Mouse (Mus musculus): ENCODE measurements around the gene Car5a.
A peak's percentile ranks its signal among the peaks of the same experiment; 100 is the strongest.

- TF ChIP-seq CTCF (IDR thresholded peaks at IDR 0.05; ENCODE audit: control insufficient read depth, insufficient read depth, insufficient read length), result no peak
- no peak for TF ChIP-seq MYOD1 (IDR thresholded peaks at IDR 0.05; ENCODE audit: control insufficient read depth, insufficient read length, low read depth)
- peak; percentile 42 for TF ChIP-seq USF1 (IDR thresholded peaks at IDR 0.05; ENCODE audit: low read depth)
- TF ChIP-seq MAX (IDR thresholded peaks at IDR 0.05), result peak; percentile 27
- TF ChIP-seq FOSL1 (IDR thresholded peaks at IDR 0.05; ENCODE audit: insufficient read depth, low read length, poor library complexity, severe bottlenecking), result no peak
- no peak for TF ChIP-seq CEBPB (IDR thresholded peaks at IDR 0.05; ENCODE audit: low read depth)
- no peak for TF ChIP-seq MYOG (IDR thresholded peaks at IDR 0.05; ENCODE audit: control insufficient read depth, extremely low read depth, insufficient read length)
Measured at GRCm38 (mm10) chr8:121949941-121950748, 5.4 kb upstream of the Car5a start.
